Mouse (Mus musculus) kidney, postnatal 0 days (tissue): ENCODE results near the gene Unc119. TPM values are rescaled to one million over a fixed set of nuclear protein-coding genes. Genes with fewer than 3 reads are reported as not detected.
A peak's percentile ranks its signal among the peaks of the same experiment; 100 is the strongest.

ENCODE experiments used
- ATAC-seq: fragments of 200-750 bp; cut with Nextera tagmentation; replicated peaks from 2 replicates; pipeline ENCODE4 v1.8.0; 2017; ENCODE audit warnings: low read depth, moderate number of reproducible peaks, moderate TSS enrichment, moderate library complexity; ENCODE audit not compliant: low FRiP score
- DNase-seq: peaks from one replicate; pipeline ENCODE4 v3.0.0-alpha.2; 2016; ENCODE audit warnings: low spot score
- H3K27ac ChIP-seq: fragments of 300-500 bp; sonication (generic); 2 replicates; pipeline ENCODE4 v1.5.1; 2014; ENCODE audit warnings: mild to moderate bottlenecking
- H3K27me3 ChIP-seq: fragments of 300-500 bp; sonication (generic); 2 replicates; pipeline ENCODE4 v1.6.1; 2014; ENCODE audit warnings: low read length, mixed read lengths; ENCODE audit not compliant: insufficient read depth
- H3K36me3 ChIP-seq: fragments of 300-500 bp; sonication (generic); 2 replicates; pipeline ENCODE4 v1.6.1; 2014; ENCODE audit warnings: low read length, mixed read lengths; ENCODE audit not compliant: insufficient read depth
- H3K4me1 ChIP-seq: fragments of 300-500 bp; sonication (generic); replicated peaks from 2 replicates; pipeline ENCODE4 v1.6.1; 2014; ENCODE audit warnings: antibody characterized with exemption, low read length, mixed read lengths; ENCODE audit not compliant: insufficient read depth
- H3K4me2 ChIP-seq: fragments of 300-500 bp; sonication (generic); 2 replicates; pipeline ENCODE4 v1.6.1; 2014; ENCODE audit warnings: mild to moderate bottlenecking, low read length, moderate library complexity, mixed read lengths
- H3K4me3 ChIP-seq: fragments of 300-500 bp; sonication (generic); replicated peaks from 2 replicates; pipeline ENCODE4 v1.5.1; 2014; ENCODE audit warnings: low read depth, low read length
- H3K9ac ChIP-seq: fragments of 300-500 bp; sonication (generic); 2 replicates; pipeline ENCODE4 v1.6.1; 2014; ENCODE audit warnings: low read depth, low read length
- H3K9me3 ChIP-seq: fragments of 300-500 bp; sonication (generic); replicated peaks from 2 replicates; pipeline ENCODE4 v1.6.1; 2016; ENCODE audit warnings: low read length, inconsistent platforms, mixed read lengths
- CTCF ChIP-seq: IDR thresholded peaks from 2 replicates; pipeline ENCODE4 v1.5.1; 2016; ENCODE audit warnings: antibody characterized with exemption, low read depth, mild to moderate bottlenecking, moderate library complexity
- WGBS: fragments of 180-500 bp; shearing (Covaris S2); extraction: QIAGEN DNeasy Blood & Tissue Kit; methylation state at CpG from one replicate; pipeline ENCODE4 v1.1.7; 2014; 5-methylcytosine and 5-hydroxymethylcytosine counted together
- polyA plus RNA-seq: library from polyadenylated mRNA; unstranded; fragments of >200 nt; fragmentation: Nextera tagmentation; extraction: Ambion mirVana; gene quantifications from 2 replicates; pipeline ENCODE4 v1.2.1, GENCODE M21; 2015

The Unc119 gene
- polyA plus RNA-seq, 1 experiment from 2014 or later, result 30.4 TPM

- 95% methylated on average over 8 of the region's 8 CpGs for WGBS
- H3K27me3 ChIP-seq, result no peaks in the 10 kb centered on the region
- no peaks in the 10 kb centered on the region for H3K4me1 ChIP-seq
- no peak overlapping the region for H3K27ac ChIP-seq
- no peak for TF ChIP-seq CTCF
- DNase-seq (no peak), ATAC-seq (no peak)
- H3K9me3 ChIP-seq, result no peaks in the 10 kb centered on the region
- H3K4me3 ChIP-seq, result no peak overlapping the region
- H3K36me3 ChIP-seq, result peaks cover 22% of the 10 kb centered on the region; the same call in 1 of the 2 replicates
- H3K9ac ChIP-seq, result no peak overlapping the region
- H3K4me2 ChIP-seq, result no peak overlapping the region
These were observed 6.2 kb upstream of the Unc119 start for GRCm38 (mm10) chr11:78337040-78337439.

GRCm38 (mm10) chr11:78341702-78342101 is 1.6 kb upstream of the Unc119 start:
- ATAC-seq, result no peak

GRCm38 (mm10) chr11:78344328-78344889 is 1.1 kb downstream of the Unc119 start:
- TF ChIP-seq CTCF, result no peak
- DNase-seq (no peak), ATAC-seq (no peak)
- no peaks in the 10 kb centered on the region for H3K9me3 ChIP-seq
- H3K36me3 ChIP-seq, result 0 out of 2 replicates have a peak, but pooled peaks cover 3% of the 10 kb centered on the region
- peaks cover 11% of the 10 kb centered on the region; the same call in 1 of the 2 replicates for H3K4me1 ChIP-seq
- H3K4me2 ChIP-seq, result peak overlapping the region; percentile 80
- H3K27ac ChIP-seq, result no peak overlapping the region
- peak overlapping the region; percentile 72 for H3K9ac ChIP-seq
- no peaks in the 10 kb centered on the region for H3K27me3 ChIP-seq
- 68% methylated on average over 6 of the region's 6 CpGs for WGBS
- H3K4me3 ChIP-seq, result peak overlapping the region; percentile 79

More at GRCm38 (mm10) chr11:78341702-78342101, 1.6 kb upstream of the Unc119 start:
- Histone ChIP-seq H3K27me3 (no peaks in the 10 kb centered on the region), H3K27ac (no peak overlapping the region), H3K9ac (no peak overlapping the region), H3K4me3 (no peak overlapping the region), H3K36me3 (peaks cover 13% of the 10 kb centered on the region; the same call in 1 of the 2 replicates), H3K4me2 (no peak overlapping the region), H3K4me1 (peaks cover 11% of the 10 kb centered on the region; the same call in 1 of the 2 replicates), H3K9me3 (no peaks in the 10 kb centered on the region)
- no peak for TF ChIP-seq CTCF
- DNase-seq, result no peak
- WGBS, result 66% methylated on average over 12 of the region's 12 CpGs

GRCm38 (mm10) chr11:78344890-78345715 is 1.8 kb downstream of the Unc119 start:
- Histone ChIP-seq H3K4me1 (peaks cover 11% of the 10 kb centered on the region; the same call in 1 of the 2 replicates), H3K4me3 (no peak overlapping the region), H3K4me2 (0 out of 2 replicates have a peak overlapping the region, but pooled peaks have one; percentile 14), H3K9ac (0 out of 2 replicates have a peak overlapping the region, but pooled peaks have one; percentile 13), H3K27ac (0 out of 2 replicates have a peak overlapping the region, but pooled peaks have one; percentile 19), H3K36me3 (0 out of 2 replicates have a peak, but pooled peaks cover 3% of the 10 kb centered on the region), H3K27me3 (no peaks in the 10 kb centered on the region), H3K9me3 (no peaks in the 10 kb centered on the region)
- WGBS, result 39% methylated on average over 8 of the region's 8 CpGs
- no peak for TF ChIP-seq CTCF
- ATAC-seq (no peak), DNase-seq (peak; percentile 70)

GRCm38 (mm10) chr11:78345801-78346200 is 2.5 kb downstream of the Unc119 start:
- Histone ChIP-seq H3K4me3 (no peak overlapping the region), H3K4me2 (no peak overlapping the region), H3K27me3 (no peaks in the 10 kb centered on the region), H3K27ac (no peak overlapping the region), H3K9me3 (no peaks in the 10 kb centered on the region), H3K4me1 (peaks cover 11% of the 10 kb centered on the region; the same call in 1 of the 2 replicates), H3K36me3 (0 out of 2 replicates have a peak, but pooled peaks cover 3% of the 10 kb centered on the region), H3K9ac (no peak overlapping the region)
- DNase-seq, result no peak
- WGBS, result 83% methylated on average over 7 of the region's 7 CpGs
- no peak for ATAC-seq
- no peak for TF ChIP-seq CTCF

- ATAC-seq, result no peak
- Histone ChIP-seq H3K4me2 (no peak overlapping the region), H3K36me3 (0 out of 2 replicates have a peak, but pooled peaks cover 3% of the 10 kb centered on the region), H3K9me3 (no peaks in the 10 kb centered on the region), H3K4me3 (no peak overlapping the region), H3K27me3 (no peaks in the 10 kb centered on the region), H3K9ac (no peak overlapping the region), H3K27ac (no peak overlapping the region), H3K4me1 (peaks cover 11% of the 10 kb centered on the region; the same call in 1 of the 2 replicates)
- 79% methylated on average over 6 of the region's 6 CpGs for WGBS
- TF ChIP-seq CTCF, result no peak
- DNase-seq, result no peak
These were observed 3.2 kb downstream of the Unc119 start for GRCm38 (mm10) chr11:78346326-78347069.
